Mouse (Mus musculus) urinary bladder, postnatal 4 days (tissue): ENCODE results near the gene Rap1gap2.

Experiments
- DNase-seq, 2 experiments: peaks; one replicate each; pipeline ENCODE4 v3.0.0; 2021 to 2022; ENCODE audit warnings: low spot score in 2 of 2

Rap1gap2 gene

DNA sequence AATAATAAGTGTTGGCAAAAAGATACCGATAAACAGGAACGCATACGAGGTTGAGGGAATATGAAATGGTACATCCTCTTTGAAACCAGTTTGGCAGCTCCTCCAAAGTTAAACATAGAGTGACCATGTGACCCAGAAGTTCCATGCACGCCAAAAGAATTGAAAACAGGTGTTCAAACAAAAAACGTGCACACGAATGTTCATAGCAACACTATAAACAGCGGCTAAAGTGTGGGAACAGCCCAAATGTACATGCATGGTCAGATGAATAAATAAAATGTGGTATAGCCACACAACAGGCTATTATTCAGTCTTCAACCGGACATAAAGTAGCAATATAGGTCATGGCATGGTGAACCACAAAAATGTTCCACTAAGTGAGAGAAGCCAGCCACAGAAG, 108.2 kb downstream of the Rap1gap2 start:
- no peak for DNase-seq

DNA sequence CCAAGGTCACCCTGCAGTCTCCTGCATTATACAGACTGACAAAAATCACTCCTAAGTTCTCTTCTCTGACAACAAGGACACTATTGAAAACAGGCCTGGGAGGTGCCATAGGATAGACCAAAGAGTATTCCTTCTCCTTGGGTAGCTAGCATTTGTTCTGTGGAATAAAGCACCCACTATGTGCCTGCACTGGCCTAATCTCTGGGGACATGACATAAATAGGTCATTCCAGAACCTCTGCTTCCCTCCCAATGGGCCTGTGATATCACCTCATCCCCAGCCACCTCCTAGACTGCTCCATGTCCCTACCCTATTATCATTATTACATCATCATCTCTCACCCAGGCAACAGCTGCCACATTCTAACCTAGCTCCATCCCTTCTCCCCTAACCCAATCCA, 108.7 kb downstream of the Rap1gap2 start:
- DNase-seq: no peak

DNA sequence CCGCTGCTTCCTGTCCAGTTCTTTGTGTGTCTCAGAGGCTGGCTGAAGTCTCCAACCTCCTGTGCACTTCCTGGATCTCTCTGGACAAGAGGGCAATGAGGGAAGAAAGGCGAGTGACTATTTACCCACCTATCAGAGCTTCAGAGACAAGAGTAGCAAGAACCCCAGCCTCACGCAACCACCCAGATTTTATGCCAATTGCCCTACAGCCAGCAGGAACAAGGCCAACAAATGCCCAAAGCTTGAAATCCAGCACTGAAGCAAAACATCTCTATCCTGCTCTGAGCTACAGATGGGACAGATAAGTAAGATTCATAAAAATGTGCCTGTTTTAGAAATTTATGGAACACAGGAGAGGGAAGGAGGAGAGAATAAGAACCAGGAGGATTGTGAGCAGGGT, 109.7 kb downstream of the Rap1gap2 start:
- no peak for DNase-seq

DNA sequence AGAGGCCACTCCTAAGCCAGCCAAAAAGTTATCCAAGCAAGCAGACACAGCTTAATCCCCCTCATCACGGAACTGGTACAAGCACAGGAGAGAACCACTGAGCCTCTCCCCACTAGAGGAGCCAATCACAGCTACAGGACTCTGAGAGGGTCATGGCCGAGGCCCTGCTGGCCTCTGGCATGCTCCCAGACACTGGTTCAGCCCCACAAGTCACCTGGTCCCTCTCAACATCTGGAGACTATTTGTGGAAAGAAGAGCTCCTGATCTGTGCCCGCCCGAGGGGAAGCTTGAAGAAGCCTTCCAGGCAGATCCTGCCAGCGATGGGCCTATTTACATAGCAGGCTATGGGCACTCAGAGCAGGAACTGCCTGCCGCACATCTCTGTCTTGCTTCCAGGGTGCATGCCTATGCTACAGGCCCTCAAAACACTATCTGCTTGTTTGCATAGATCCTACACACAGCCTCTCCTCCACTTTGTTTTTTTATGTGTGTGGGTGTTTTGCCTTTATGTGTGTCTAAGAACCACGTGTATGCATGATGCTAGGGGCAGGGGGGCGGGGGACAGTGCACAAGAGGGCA, 111.1 kb downstream of the Rap1gap2 start:
- DNase-seq: no peak

DNA sequence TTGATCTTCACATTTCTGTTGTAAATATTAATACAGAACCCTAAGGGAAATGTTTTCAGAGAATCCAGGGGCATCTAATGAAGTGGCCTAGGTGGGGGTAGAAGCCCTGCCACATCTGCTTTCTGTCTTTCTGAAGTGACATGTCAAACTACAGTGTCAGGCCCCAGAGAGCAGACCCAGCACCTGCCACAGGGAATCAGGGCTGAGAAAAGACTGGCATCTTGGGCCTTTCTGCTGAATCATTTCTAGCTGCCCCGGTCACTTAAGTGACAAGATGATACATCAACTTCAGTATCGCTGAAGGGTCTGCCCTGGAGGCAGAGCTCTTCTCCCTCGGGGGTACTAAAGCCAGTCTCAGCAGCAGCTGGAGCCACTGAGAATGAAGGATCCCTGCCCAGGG, 111.7 kb downstream of the Rap1gap2 start:
- no peak for DNase-seq

DNA sequence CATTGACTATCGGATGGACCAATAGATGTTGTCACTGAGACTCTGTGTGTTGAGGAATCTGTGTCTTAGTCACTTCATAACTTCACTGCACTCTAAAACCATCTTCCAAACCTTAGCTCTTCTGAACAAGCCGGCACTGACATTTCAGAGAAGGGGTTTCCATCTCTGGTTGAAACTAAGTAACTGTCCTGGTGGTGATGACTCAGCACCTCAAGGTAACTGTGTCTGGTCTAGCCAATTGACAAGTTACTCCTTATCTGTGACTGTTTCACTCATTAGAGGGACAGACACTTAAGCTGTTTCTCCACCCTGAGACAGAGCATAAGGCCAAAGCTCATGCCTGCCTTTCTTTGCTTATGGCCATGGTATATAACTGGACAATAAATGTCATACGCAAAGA, 114.1 kb downstream of the Rap1gap2 start:
- no peak for DNase-seq

DNA sequence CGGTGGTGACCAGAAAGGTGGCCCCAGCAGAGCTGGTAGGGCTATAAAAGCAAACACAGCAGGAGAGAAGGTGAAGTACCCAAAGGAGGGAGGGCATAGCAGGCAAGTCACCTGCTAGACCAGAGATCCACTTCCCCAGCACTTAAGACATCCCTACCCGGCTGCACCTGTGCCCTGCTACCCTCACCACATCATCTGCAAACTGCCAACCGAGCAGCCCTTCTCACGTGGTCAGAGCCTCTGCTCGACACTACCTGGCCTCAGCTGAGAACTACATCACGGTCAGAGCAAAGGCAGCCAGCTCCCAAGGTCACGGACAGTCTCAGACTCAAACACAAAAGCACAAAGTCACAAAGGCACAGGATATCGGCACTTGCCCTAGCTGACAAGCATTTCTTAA, 116.8 kb downstream of the Rap1gap2 start:
- DNase-seq: no peak

DNA sequence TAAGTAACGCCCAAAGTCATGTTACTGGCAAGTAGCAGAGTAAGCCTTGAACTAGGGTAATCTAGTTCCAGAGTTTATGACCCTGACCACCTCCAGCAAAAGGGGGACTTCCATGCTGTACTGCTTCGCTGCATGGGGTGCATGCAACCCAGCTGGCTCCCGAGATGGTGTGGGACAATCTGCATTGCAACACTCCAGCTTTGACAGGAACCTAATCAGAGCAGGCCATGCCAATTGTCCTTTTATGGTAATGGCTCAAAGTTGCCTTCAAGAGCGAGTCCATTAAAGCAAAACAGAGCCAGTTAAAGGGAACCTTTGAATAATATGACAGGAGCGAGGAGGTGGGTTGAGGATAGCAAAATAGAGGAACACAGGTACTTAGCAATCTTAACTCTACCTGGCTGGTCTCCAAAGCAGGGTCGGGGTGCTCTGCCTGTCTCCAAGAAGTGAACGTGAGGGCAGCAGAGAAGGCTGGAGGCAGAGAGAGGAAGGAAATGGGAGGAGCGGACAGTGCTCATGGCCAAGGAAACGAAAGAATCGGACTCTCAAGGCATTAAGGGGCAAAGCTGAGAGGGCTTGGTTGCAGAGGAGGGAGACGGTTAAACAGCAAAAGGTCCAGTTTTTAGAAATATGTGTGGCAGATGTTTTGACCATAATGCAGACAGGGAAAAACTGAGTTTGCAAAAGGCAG, 117.4 kb downstream of the Rap1gap2 start:
- DNase-seq: no peak

DNA sequence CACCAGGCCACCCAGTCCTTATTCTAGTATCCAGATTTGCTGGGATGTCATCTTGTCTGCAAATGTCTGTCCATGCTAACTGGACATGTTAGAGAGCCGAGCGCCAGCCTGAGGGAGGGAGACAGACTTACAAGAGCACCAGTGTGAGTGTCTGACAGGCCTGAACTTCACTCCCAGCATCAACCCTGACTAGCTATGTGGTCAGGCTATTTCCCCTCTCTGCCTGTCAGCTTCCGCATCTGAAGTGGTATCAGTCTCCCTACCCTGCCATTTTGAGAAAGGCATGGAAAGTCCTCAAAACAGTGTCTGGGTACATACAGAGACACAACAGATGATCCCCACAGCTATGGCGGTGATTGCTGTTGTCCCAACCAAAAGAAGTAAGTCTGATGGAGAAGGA, 119.6 kb downstream of the Rap1gap2 start:
- no peak for DNase-seq

DNA sequence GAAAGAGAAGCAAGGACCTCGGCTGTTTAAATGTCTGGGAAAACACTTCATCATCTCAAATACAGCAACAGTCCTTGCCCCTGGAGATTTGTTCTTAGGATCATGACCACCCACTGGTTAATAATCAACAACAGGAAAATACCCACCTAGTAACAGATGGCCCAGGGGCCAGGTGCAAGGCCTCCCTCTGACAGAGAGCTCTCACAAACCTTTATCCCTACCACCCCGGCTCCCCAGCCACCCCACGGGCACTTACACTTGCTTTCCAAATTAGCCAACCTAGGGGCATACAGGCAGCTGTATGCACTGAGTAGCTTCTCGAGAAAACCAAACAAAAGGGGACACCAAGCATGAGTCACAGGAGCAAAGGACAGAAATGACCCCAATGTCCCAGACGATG, 121.5 kb downstream of the Rap1gap2 start:
- DNase-seq: no peak

DNA sequence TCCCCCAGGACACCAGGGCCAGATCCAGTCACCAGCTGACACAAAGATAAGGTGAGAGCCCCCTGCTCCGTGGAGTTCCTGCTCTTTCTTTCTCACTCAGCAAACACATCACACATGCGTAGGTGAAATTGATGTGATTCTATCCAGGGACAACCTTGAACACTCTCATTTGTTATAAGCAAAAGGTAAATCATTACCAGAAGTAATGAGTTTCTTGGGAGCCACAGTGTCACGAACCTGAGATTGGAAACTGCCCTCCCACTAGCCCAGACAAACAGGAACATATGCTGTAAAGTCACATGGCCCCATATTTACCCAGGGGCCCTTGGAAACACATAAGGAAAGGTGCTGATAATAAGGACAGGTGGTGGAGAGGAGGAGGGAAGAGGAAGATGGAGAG, 122.8 kb downstream of the Rap1gap2 start:
- no peak for DNase-seq

DNA sequence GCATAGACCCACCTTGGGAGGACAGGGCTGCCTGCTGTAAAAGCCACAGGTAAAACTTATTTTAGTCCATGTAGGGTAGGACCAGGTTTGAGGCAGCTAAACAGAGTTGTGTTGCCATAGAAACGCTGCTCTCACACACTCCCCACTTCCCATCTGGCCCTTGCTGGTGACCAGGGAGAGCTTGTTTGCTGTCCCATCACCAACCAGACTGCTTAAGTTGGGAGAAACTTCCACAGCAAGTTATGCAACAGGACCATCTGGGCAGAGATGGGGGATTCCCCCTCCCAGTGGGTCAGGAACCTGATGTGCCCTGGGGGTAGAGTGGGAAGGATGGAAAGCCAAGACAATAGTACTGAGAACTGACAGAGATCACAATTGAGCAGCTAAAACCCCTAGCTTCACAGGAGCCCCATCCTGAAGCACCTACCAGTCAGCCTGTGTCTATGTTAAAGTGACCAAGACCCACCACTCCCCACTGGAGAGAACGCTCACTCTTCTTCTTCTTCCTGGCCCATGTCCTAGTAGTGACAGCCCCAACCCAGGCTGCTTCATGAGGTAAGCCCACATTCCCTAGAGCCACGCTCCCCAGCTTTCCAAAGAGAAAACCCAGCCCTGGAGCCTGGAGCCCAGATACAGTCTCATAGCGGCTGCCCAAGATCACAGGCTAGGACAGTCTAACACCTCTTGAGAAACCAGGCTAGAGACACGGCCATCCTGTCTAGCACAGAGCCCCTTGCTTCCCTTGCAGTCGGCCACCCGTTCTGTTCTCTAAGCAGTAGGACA, 125.1 kb downstream of the Rap1gap2 start:
- no peak for DNase-seq

DNA sequence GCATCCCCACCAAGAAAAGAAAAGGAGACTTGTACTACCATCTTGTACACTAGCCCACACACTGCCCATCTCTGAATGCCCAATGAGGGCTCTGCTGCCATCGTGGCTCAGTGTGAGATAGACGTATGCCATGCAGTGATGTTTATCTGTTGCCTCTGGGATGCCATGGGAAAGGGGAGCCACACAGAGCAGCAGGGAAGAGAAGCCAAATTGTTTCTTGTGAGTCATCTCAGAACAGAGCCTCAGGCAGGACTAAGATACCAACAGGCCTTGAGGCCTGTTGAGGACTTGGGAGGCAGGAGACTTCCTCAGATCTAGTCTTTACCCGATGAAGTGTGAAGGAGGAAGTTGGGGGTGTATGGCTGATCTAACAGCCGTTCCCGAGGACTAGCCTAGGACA, 126.8 kb downstream of the Rap1gap2 start:
- no peak for DNase-seq

DNA sequence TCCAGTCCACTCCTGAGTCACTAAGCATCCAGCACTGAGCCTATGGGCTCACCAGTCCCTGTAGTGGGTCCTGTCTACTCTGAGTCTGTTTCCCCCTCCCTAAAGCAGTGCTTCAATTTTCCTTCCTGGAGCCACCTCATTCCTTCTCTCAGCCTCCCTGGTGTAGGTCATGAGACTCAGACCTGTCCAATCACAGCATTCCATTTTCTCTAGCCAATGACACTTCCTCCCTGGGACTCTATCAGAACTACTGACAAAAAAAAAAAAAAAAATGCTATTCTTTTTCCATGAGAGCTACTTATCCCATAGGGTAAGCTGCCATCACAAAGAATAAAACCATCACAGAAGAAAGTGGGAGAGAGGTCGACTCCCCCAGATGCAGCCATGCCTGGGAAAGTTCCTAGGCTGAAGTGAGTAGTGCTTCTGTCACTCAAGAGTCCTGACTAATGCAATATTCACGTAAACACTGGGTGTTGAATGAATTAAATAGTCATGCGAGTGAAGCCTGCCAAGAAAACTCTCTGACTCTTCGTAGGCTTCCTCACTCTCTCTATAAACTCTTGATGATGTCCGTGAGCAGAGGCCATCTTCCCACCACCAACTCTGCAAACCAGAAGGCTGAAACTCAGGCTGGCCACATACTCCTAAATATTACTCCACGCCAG, 127.4 kb downstream of the Rap1gap2 start:
- DNase-seq: no peak

DNA sequence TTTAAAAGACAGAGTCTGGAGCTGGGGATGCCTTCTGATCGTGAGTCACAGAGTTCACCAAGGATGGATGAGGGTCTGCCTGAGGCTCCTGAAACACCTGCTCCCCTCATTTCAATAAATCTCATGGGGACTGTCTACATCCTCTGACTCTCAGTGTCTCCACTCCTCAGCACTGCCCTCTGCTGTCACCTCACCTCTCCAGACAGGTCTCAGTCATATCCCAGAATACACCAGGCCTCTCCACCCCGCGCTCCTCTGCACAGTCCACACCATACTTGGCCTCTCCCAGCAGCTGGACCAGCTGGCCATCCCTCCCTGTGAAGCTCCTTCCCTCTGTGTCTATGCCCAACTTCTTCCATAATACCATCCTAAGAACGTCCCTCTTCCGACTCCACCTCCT, 128.9 kb downstream of the Rap1gap2 start:
- DNase-seq: no peak

DNA sequence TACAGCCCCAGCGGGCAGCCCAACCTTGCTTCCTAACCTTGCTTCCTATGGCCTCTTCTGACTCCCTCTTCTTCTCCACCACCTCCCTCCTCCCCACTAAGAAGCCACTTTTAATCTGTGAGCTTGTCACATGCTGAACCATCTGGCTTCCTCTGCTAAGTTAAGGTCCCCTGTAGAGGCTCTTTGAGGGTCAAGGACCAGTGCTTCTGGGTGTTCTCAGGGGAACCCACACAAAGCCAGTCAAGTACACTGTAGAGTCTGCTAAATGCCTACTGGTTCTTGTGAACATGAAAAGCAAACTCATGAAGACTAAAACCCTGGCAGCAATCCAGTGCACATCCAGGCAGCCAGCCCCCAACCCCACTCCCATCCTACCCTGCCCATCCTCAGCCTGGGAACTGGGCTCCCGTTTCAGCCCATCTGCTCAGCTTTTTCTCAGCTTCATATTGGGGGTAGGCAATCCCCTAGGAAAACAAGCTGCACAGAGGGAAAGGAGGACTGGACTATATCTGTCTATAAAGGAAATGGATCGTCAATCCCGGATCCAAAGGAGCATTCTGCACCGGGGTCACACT, 130.9 kb downstream of the Rap1gap2 start:
- no peak for DNase-seq

DNA sequence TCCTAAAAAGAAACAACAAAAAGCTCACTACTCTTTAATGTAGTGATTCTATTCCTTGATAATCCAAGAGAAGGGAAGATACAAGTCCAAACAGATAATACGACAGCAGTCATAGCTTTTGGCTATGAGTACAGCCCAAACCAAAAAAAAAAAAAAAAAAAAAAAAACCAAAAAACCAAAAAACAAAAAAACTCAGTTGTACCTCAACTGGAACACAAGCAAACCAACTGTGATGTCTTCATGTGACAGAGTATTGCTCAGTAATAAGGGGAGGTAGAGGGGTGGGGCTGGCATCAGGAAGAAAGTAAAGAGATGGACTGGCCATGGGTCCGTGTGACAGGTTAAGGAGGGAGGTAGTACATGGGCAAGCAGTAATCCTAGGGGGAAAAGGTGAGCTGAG, 131.8 kb downstream of the Rap1gap2 start:
- no peak for DNase-seq

DNA sequence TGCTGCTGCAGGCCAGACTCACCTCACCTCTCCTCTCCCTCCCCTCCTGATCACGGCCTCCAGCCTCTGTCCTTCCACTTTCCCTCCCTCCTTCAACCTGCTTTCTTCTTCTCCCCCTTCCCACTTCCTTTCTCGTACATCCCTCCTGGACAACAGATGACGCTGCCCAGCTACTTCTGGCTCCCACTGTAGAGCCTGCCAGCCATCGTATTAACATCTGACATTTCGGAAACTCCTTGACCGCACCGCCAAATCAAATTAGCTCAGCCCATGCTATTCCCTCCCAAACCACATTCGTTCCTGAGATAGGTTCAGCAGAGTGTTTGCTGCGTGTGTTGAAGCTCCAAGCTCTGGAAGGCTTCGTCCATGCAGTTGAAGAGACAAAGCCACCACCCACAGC, 138.0 kb downstream of the Rap1gap2 start:
- DNase-seq: no peak

DNA sequence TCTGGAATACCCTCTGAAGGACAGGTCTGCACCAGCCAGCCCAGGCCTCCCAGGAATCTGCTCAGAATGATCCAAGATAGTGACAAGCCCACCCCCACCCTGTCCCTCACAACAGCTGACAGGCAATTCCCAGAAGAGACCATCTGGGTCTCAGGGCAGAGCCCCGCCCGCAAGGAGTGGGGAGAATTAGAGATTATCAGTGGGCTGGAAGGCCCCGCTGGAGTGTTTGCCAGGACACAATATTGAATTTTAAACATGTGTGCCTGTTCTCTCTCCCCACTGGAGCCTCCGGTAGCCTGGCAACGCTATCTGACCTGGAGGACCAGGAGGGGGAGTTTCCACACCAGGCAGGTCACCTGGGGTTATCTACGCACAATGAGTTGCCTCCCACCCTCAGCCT, 142.5 kb downstream of the Rap1gap2 start:
- DNase-seq: no peak

DNA sequence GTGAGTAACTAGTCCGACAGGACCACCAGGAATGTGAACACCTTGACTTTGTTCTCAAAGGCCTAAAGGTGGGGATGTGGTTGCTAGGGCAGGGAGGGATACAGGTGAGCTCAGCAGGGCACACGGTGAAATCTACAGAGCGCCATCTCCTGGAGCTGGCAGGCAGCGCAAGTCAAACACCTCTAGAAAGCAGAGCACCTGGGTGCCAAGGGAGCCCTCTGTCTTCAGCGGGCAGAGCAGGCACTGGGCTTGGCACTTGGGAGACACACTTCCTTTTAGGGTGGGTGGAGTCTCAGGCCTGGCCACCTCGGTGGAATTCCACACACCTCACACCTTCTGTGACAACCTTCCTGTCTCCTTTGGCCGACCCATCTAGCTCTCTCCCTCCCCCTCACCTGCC, 145.0 kb downstream of the Rap1gap2 start:
- DNase-seq: no peak

DNA sequence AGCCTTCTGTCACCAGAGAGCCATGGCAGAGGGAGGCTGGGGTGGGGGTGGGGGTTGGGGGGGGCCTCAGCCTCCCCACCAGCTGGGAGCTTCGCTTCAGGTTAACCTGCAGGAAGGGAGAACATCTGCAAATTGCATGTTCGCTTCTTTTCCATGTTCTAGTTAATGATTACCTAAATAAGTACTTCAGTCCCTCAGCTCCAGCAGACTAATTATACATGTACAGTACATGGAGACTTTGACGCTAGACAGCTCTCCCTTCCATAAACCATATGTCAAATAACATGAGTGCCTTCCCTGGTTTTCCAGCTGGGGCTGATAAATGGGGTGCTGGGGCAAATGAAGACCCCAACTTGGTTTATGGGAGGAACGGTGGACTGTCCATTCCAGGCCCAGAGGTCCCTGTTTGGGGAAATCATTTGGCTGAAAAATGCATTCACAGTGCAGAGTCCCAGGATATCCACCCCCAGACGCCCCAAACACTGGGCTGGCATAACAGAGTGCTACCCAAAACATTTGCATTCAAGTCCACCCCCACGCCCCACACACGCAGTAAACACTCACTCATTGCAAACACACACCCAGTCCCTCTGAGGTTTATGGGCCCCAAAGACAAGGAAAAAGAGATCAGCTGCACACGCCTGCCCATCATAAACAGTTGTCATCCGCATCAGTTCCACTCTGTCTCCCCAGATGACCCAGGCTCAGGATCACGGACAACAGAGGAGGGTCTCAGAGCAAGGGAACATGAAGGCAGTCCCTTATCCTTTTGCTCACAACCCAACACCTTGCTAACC, 146.3 kb downstream of the Rap1gap2 start:
- no peak for DNase-seq

DNA sequence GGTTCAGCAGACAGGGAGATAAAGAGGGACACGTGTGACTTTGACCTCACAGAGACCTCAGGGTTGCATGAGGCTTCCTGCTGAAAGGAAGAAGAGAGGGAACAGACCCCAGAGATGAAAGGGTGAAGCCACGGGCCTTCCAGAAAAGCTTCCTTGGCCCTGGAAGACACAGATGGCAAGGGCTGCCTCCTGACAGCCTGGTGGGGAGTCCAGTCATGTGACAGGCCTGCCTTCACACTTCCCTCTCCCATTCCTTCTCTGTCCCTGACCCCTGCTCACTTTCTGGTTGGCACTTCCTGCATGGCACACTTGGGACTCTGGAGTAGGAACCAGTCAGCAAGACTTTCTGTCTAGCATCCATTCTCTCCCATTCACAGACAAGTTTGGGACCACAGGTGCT, 148.1 kb downstream of the Rap1gap2 start:
- no peak for DNase-seq
